Mouse (Mus musculus) limb, embryonic 13.5 days (tissue): ENCODE results near the gene Rassf8. TPM values are rescaled to one million over a fixed set of nuclear protein-coding genes. Genes with fewer than 3 reads are reported as not detected.
A peak's percentile ranks its signal among the peaks of the same experiment; 100 is the strongest.

Source experiments
- ATAC-seq: fragments of 200-750 bp; cut with Nextera tagmentation; 2 replicates; pipeline ENCODE4 v1.8.0; 2017; ENCODE audit warnings: low read depth, moderate number of reproducible peaks, moderate TSS enrichment; ENCODE audit not compliant: low FRiP score
- H3K27ac ChIP-seq: fragments of 300-500 bp; sonication (generic); 2 replicates; pipeline ENCODE4 v1.5.1; 2015; ENCODE audit warnings: inconsistent platforms, mild to moderate bottlenecking, moderate library complexity
- H3K27me3 ChIP-seq: fragments of 300-500 bp; sonication (generic); 2 replicates; pipeline ENCODE4 v1.6.1; 2015; ENCODE audit warnings: mild to moderate bottlenecking, inconsistent platforms
- H3K36me3 ChIP-seq: fragments of 300-500 bp; sonication (generic); 2 replicates; pipeline ENCODE4 v1.6.1; 2015; ENCODE audit warnings: inconsistent platforms, mild to moderate bottlenecking, moderate library complexity
- H3K4me1 ChIP-seq: fragments of 300-500 bp; sonication (generic); 2 replicates; pipeline ENCODE4 v1.6.1; 2015; ENCODE audit warnings: inconsistent platforms
- H3K4me2 ChIP-seq: fragments of 300-500 bp; sonication (generic); replicated peaks from 2 replicates; pipeline ENCODE4 v1.6.1; 2015; ENCODE audit warnings: inconsistent platforms, mild to moderate bottlenecking, moderate library complexity
- H3K4me3 ChIP-seq: fragments of 300-500 bp; sonication (generic); 2 replicates; pipeline ENCODE4 v1.5.1; 2015; ENCODE audit warnings: moderate library complexity, mild to moderate bottlenecking, inconsistent platforms
- H3K9ac ChIP-seq: fragments of 300-500 bp; sonication (generic); 2 replicates; pipeline ENCODE4 v1.6.1; 2015; ENCODE audit warnings: mild to moderate bottlenecking, inconsistent platforms
- H3K9me3 ChIP-seq: fragments of 300-500 bp; sonication (generic); 2 replicates; pipeline ENCODE4 v1.6.1; 2016; ENCODE audit warnings: inconsistent platforms
- WGBS: fragments of 180-500 bp; shearing (Covaris S2); methylation state at CpG from one replicate; pipeline ENCODE4 v1.1.7; 2015; 5-methylcytosine and 5-hydroxymethylcytosine counted together
- polyA plus RNA-seq: library from polyadenylated mRNA; unstranded; fragments of >200 nt; fragmentation: Nextera tagmentation; extraction: Ambion mirVana; gene quantifications from 2 replicates; pipeline ENCODE4 v1.2.1, GENCODE M21; 2015

Gene Rassf8
- polyA plus RNA-seq, 1 experiment from 2014 or later: 14.0 TPM

DNA sequence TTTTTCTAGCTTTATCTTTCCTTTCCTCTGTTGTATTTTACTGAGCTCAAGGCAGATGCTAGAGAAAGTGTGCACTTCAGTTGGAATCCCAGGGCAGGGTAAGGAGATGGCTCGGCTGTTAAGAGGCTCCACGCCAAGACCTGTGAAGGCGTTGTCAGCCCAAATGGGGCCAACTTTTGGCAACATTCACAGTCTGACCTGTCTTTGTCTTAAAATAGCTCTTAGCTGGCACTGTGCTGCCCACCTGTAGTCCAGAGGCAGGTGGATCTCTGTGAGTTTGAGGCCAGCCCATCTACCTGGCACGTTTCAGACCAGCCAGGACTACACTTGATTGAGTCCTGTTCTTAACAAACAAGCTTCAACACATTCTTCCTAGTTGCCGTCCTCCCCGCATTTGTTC, 7.9 kb downstream of the Rassf8 start:
- H3K27me3 ChIP-seq: no peaks in the 10 kb centered on the region
- no peaks in the 10 kb centered on the region for H3K9me3 ChIP-seq
- H3K27ac ChIP-seq: no peak overlapping the region
- no peak overlapping the region for H3K4me3 ChIP-seq
- H3K4me1 ChIP-seq: peaks cover 67% of the 10 kb centered on the region
- ATAC-seq: no peak
- H3K36me3 ChIP-seq: peaks cover 15% of the 10 kb centered on the region
- no peak overlapping the region for H3K4me2 ChIP-seq
- H3K9ac ChIP-seq: no peak overlapping the region
- WGBS: 89% methylated on average over 6 of the region's 6 CpGs

DNA sequence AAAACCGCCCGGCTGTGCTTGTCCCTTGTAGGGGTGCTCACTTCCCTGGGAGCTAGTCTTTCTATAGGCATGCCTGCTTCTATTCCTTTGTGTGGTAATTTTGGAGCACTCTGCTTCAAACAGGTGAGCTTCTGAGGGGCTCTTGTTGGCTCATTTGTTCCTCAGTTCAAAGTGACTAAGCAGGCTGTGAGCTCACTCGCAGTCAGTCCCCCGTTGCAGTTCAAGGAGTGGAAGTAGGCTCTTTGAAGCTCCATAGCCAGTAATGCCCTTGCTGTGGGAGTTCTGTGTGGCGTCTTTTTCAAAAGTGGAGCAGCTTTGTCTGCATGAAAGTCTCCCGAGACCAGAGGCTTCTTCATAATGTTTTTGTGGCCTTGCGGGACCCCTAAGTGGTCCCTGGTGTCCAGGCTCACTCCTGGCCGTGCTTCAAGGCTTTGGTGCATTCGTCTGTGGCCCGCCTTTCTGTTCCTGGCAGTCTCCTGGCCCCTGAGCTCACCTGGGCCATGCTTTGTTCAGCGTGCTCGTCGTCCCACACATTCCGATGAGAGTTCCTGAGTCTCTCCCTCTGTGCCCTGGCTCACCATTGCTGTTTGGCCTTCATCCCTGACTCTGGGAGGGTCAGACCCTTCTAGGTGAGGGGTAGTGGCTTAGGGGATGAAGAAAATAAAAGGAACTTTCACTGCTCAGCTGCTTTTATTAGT, 9.5 kb downstream of the Rassf8 start:
- no peaks in the 10 kb centered on the region for H3K27me3 ChIP-seq
- WGBS: 56% methylated on average over 14 of the region's 14 CpGs
- H3K4me1 ChIP-seq: peaks cover 81% of the 10 kb centered on the region
- no peaks in the 10 kb centered on the region for H3K9me3 ChIP-seq
- peaks cover 2% of the 10 kb centered on the region for H3K36me3 ChIP-seq
- no peak for ATAC-seq
- no peak overlapping the region for H3K4me2 ChIP-seq
- no peak overlapping the region for H3K4me3 ChIP-seq
- H3K27ac ChIP-seq: 0 out of 2 replicates have a peak overlapping the region, but pooled peaks have one; percentile 29
- H3K9ac ChIP-seq: peak overlapping the region; percentile 9; the same call in 1 of the 2 replicates

DNA sequence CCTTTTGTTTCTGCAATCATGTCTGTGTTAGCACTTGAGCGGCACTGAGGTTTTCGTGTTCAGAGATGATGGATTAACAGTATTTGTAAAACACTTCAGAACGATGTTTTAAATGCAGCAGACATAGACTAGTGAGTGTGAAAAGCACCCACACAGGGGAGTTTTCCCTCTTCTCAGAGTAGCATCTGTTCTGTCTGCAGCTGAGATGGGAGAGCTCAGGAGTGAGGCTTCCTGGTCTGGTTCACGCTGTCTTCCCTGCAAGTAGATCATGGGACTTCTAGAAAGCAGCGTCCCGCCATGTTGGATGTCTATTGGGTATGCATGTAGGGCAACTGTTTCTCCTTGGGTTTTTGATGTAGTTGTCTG, 10.1 kb downstream of the Rassf8 start:
- Histone ChIP-seq H3K4me1 (peaks cover 81% of the 10 kb centered on the region), H3K27ac (0 out of 2 replicates have a peak overlapping the region, but pooled peaks have one; percentile 29), H3K9ac (no peak overlapping the region), H3K27me3 (no peaks in the 10 kb centered on the region), H3K4me2 (no peak overlapping the region), H3K9me3 (no peaks in the 10 kb centered on the region), H3K36me3 (no peaks in the 10 kb centered on the region), H3K4me3 (no peak overlapping the region)
- ATAC-seq: no peak
- whole genome bisulfite sequencing: 68% methylated on average over 6 of the region's 6 CpGs

DNA sequence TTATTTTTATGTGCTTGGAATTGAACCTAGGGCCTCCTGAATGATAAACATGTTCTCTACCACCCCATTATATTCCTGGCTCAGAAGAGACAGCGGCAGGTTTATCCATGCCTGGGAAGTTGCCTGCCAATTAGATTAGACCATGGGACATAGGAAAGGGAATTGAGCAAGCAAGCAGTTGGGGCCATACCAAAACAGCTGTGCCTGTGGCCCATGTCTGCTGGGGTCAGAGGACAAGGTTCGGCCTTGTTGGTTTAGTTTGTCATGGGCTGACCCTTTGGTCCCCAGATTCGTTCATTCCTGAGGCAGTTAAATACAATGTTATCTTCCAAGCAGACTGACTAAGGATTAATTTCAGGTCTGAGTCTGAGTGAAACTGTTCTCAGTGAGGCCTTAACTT, 10.8 kb downstream of the Rassf8 start:
- no peak overlapping the region for H3K4me3 ChIP-seq
- H3K36me3 ChIP-seq: no peaks in the 10 kb centered on the region
- H3K9me3 ChIP-seq: no peaks in the 10 kb centered on the region
- WGBS: 61% methylated on average over 3 of the region's 3 CpGs
- no peak overlapping the region for H3K9ac ChIP-seq
- no peak for ATAC-seq
- no peak overlapping the region for H3K4me2 ChIP-seq
- no peaks in the 10 kb centered on the region for H3K27me3 ChIP-seq
- peaks cover 80% of the 10 kb centered on the region for H3K4me1 ChIP-seq
- H3K27ac ChIP-seq: no peak overlapping the region

DNA sequence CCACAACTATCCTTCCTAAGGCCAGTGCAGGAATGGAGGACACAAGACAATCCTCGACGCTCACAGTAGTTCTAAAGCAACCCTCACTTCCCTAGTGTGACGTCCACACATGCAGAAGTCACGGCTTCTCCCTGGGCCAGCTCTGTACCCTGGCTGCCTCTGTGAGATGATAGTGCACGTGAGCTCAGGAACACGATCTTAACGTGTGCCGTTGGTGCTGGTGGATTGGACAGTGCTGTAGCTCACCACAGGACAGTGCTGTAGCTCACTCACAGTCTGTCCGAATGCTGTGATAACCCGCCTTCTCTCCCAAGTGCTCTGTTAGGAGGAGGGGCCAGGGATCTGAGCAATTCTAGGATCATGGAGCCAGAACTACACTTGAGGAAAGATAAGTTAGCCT, 12.1 kb downstream of the Rassf8 start:
- Histone ChIP-seq H3K4me1 (peaks cover 83% of the 10 kb centered on the region), H3K9ac (no peak overlapping the region), H3K9me3 (no peaks in the 10 kb centered on the region), H3K27ac (no peak overlapping the region), H3K36me3 (no peaks in the 10 kb centered on the region), H3K27me3 (no peaks in the 10 kb centered on the region), H3K4me2 (no peak overlapping the region), H3K4me3 (no peak overlapping the region)
- WGBS: 78% methylated on average over 10 of the region's 10 CpGs
- ATAC-seq: no peak

DNA sequence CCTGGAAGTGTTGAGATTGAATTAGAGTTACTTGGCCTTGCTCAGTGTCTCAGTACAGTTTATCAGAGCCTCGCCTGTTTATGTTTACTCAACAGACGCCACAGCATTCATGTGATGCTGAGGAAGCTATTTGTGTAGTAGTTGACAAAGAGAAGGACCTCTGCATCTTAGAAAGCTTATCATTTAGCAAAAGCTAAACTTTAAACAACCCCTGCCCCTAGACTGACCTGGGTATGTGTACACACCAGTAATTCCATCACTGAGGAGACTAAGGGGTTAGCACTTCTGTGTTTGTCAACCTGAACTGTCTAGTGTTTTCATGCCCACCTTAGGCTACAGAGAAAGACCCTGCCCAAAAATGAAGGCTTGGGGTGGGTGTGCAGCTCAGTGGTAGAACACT, 12.9 kb downstream of the Rassf8 start:
- H3K4me2 ChIP-seq: no peak overlapping the region
- WGBS: 83% methylated on average over 2 of the region's 2 CpGs
- no peaks in the 10 kb centered on the region for H3K9me3 ChIP-seq
- H3K36me3 ChIP-seq: no peaks in the 10 kb centered on the region
- H3K9ac ChIP-seq: no peak overlapping the region
- no peak for ATAC-seq
- H3K4me1 ChIP-seq: peaks cover 88% of the 10 kb centered on the region
- H3K4me3 ChIP-seq: no peak overlapping the region
- H3K27ac ChIP-seq: no peak overlapping the region
- H3K27me3 ChIP-seq: no peaks in the 10 kb centered on the region

DNA sequence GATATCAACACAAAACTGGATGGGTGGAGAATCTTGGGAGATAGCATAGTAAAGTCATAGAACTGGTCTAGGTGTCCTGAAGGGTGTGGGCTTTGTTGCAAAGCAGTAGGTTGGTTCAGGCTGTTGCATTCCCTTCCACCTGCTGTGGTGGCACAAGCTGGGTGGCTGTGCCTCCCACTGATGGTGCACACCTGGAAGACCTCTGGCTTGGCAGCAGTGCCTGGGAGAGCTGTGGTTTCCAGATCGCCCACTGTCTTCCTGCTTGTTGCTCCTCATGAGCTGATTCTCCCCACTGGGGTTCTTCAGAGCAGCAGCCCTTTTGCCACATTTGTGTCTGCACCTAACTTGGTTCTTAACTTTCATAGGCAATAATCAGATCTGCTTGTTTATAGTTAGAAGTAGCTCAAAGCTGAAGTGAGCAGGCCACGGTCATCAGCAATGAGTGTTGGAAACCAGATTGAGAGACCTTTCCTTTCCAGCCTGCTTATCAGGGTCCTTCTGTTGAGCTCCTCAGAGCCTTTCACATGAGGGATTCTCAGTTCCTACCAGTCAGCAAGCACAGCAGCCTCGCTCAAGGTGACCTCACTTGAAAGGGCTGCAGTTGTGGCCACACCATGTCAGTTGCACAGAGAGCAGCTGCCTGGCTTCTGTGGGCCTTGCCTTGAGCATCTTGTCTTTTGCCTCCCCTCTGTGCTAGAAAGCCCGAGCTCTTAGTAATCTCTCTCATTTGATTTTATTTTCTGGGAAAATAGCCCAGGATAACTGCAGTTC, 13.9 kb downstream of the Rassf8 start:
- no peak overlapping the region for H3K4me2 ChIP-seq
- no peaks in the 10 kb centered on the region for H3K36me3 ChIP-seq
- no peak for ATAC-seq
- WGBS: 71% methylated on average over 4 of the region's 4 CpGs
- no peaks in the 10 kb centered on the region for H3K27me3 ChIP-seq
- no peak overlapping the region for H3K27ac ChIP-seq
- H3K4me1 ChIP-seq: peaks cover 87% of the 10 kb centered on the region
- H3K9ac ChIP-seq: no peak overlapping the region
- H3K4me3 ChIP-seq: no peak overlapping the region
- H3K9me3 ChIP-seq: no peaks in the 10 kb centered on the region

DNA sequence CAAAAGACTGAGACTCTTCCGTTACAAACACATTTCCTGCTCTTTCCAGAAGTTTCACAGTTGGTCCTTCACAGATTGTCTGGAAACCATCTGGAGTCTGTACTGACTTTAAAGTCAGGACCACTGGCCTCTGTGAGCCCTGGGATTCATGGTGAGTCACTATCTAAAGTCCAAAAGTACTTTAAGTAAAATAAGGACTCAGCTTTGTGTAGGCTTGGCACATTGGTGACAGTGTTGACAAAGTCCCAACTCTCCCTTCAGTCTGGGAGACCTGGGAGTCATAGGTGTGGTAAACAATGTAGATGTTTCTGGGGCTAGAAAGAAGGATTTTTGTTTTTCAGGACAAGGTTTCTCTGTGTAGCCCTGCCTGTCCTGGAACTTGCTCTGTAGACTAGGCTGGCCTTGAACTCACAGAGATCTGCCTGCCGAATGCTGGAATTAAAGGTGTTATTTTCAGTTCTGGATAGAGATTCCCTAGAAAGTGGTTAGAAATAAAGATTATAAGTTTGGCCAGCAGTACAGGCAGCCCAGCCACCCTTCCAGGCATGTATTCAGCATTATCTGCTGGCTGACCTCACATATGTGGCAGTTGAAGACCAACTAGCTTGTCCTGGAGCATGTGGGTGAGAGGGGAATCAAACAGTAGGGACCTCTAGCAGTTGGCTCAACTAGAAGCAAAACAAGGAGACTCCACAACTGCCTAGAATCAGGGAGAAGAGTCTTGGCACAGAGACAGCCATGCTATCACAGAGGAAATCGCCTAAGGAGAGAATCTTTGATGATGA, 14.8 kb downstream of the Rassf8 start:
- Histone ChIP-seq H3K4me2 (no peak overlapping the region), H3K9ac (no peak overlapping the region), H3K4me1 (peaks cover 78% of the 10 kb centered on the region), H3K27me3 (no peaks in the 10 kb centered on the region), H3K4me3 (no peak overlapping the region), H3K9me3 (no peaks in the 10 kb centered on the region), H3K27ac (no peak overlapping the region), H3K36me3 (no peaks in the 10 kb centered on the region)
- no peak for ATAC-seq
- 80% methylated on average over 3 of the region's 3 CpGs for WGBS

DNA sequence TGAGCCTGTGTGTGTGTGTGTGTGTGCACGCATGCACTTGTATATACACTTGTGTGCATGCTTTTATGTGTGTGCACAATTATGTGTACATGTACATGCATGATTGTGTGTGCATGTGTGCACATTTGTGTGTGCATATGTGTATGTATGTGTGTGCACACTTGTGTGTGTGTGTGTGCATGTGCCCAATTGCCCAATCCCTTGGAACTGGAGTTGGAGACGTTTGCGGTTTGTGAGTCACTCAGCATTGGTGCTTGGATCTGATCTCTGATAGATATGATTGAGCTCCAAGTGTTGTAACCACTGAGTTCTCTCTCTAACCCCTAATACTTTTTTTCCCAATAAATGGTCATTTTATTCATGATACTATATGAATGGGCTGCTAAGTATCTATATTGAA, 15.5 kb downstream of the Rassf8 start:
- no peak overlapping the region for H3K4me2 ChIP-seq
- no peak for ATAC-seq
- H3K27ac ChIP-seq: no peak overlapping the region

DNA sequence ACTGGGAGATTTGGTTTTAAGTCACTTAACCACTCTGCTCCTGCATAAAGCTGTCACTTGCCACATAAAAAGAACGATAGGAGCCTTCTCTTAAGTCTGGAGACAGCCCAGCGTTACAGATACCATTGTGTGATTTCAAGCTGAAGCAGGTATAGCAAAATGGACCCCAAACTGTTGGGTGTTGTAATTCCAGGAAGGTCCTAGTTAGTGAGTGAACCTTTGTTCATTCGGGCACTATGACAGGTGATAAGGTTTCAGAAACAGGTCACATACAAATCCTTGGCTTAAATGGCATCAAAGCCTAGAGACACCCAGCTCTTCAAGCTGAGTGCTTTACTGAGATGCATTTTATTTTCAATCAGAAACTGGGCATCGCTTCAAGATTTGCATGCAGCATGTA, 16.5 kb downstream of the Rassf8 start:
- Histone ChIP-seq H3K27ac (no peak overlapping the region), H3K4me3 (no peak overlapping the region), H3K4me2 (no peak overlapping the region), H3K4me1 (peaks cover 72% of the 10 kb centered on the region), H3K36me3 (no peaks in the 10 kb centered on the region), H3K9me3 (no peaks in the 10 kb centered on the region), H3K9ac (no peak overlapping the region), H3K27me3 (no peaks in the 10 kb centered on the region)
- 85% methylated on average over 4 of the region's 4 CpGs for WGBS
- no peak for ATAC-seq

More for the DNA sequence above, 15.5 kb downstream of the Rassf8 start:
- H3K27me3 ChIP-seq: no peaks in the 10 kb centered on the region
- H3K9me3 ChIP-seq: no peaks in the 10 kb centered on the region
- H3K36me3 ChIP-seq: no peaks in the 10 kb centered on the region
- peaks cover 73% of the 10 kb centered on the region for H3K4me1 ChIP-seq
- H3K9ac ChIP-seq: no peak overlapping the region
- WGBS: 97% methylated on average over 3 of the region's 3 CpGs
- no peak overlapping the region for H3K4me3 ChIP-seq

DNA sequence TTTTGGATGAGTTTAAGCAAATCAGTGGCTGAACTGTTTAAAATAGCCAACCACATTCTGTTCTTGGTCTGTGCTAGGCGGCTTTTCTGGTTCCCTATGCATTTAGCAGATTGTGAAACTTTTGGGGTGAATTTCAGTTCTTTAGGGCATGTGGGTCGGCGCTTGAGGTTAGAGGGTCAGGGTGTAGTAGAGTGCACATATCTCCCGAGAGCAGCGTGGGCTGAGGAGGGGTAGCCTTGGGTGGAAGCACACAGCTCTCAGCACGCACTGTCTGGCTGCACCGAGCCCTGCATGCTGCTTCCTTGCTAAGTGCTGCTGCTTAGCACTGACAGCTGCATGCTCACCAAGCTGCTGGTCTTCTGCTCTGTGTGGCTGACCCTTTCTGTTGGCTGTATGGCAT, 18.5 kb downstream of the Rassf8 start:
- Histone ChIP-seq H3K4me1 (peaks cover 70% of the 10 kb centered on the region), H3K4me3 (no peak overlapping the region), H3K9ac (no peak overlapping the region), H3K27me3 (no peaks in the 10 kb centered on the region), H3K4me2 (no peak overlapping the region), H3K27ac (no peak overlapping the region), H3K9me3 (no peaks in the 10 kb centered on the region), H3K36me3 (no peaks in the 10 kb centered on the region)
- WGBS: 48% methylated on average over 7 of the region's 7 CpGs
- ATAC-seq: no peak

DNA sequence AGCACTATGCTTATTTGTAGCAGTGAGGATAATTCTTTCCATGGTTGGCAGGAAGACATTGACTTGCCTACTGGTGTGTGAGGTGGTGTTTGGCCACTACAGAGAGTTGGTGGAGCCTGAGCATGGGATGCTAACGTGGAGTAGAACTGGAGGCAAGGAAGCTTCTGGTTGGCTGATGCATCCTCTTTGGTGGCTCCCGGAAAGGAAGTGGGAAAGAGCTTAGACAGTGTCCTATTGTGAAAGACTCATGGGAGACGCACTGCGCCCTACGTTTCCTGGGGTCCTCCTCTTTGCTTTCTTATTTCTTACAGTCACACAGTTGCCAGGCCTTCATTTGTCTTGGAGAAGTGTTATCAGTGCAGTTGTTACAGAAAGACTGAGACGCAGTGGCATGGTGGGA, 20.4 kb downstream of the Rassf8 start:
- Histone ChIP-seq H3K9me3 (no peaks in the 10 kb centered on the region), H3K4me2 (no peak overlapping the region), H3K9ac (no peak overlapping the region), H3K27ac (no peak overlapping the region), H3K27me3 (no peaks in the 10 kb centered on the region), H3K36me3 (no peaks in the 10 kb centered on the region), H3K4me1 (peaks cover 73% of the 10 kb centered on the region), H3K4me3 (no peak overlapping the region)
- no peak for ATAC-seq
- 84% methylated on average over 6 of the region's 6 CpGs for WGBS
